Mouse (Mus musculus) kidney, adult 11 months (tissue): ENCODE data around the gene 1110051M20Rik.
A peak's percentile ranks its signal among the peaks of the same experiment; 100 is the strongest.

ENCODE experiments used
- DNase-seq: peaks from one replicate; pipeline ENCODE4 v3.0.0; 2022

The 1110051M20Rik gene

GRCm38 (mm10) chr2:91411473-91411872 lies 33.0 kb downstream of the 1110051M20Rik start:
- no peak for DNase-seq

GRCm38 (mm10) chr2:91408031-91408430 lies 36.5 kb downstream of the 1110051M20Rik start:
- no peak for DNase-seq

DNA sequence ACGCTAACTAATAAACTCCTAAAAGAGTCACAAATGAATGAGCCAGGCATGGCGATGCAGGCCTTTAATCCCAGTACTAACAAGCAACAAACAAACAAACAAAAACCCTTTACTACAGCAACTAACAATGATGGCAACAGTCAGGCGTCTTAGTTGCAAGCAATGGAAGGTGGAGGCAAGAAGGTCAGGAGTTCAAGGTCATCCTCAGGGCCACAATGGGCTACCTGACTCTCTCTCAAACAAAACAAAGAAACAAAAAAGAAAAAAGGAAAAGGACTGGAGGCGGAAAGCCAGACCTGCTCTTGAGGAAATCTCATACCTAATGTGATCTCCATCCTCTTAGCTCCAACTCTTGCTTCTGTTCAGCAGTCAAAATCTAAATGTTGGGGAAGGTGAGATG lies 39.4 kb downstream of the 1110051M20Rik start:
- DNase-seq: no peak

DNA sequence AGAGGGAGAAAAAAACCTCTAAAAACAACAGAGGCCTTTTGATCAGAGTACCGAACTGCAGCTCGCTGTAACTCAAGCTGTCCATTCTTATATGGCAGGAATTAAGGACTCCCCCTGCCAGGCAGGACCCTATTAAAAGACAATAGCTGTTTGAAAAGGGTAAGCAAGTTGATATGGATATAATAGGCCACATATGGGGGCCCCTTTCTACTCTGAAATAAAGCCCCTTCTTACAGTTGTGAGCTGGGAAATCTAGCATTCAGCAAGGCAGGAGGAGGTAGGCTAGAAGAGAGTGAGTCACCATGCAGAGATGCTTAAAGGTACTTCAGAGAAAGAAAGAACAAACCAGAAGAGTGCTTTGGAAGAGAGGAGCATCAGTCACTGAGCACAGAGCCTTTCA lies 44.8 kb downstream of the 1110051M20Rik start:
- DNase-seq: no peak

DNA sequence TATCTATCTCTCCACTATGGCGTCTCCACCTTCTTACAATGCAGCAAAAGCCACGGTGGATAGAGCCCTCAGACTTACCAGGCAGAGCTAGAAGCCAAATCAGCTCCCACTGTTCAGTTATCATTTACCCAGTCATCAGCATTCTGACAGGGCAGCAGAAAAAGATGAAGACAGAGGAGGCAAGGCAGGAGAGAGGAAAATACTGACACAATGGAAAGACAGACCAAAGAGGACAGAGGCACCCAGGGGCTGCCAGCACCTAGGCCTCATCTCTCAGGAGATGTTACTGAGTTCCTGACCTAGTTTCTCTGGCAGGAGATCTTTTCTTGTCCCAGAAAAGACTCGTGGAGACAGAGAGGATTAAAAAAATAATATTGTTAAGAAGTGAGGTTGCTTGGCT lies 45.3 kb downstream of the 1110051M20Rik start:
- no peak for DNase-seq

DNA sequence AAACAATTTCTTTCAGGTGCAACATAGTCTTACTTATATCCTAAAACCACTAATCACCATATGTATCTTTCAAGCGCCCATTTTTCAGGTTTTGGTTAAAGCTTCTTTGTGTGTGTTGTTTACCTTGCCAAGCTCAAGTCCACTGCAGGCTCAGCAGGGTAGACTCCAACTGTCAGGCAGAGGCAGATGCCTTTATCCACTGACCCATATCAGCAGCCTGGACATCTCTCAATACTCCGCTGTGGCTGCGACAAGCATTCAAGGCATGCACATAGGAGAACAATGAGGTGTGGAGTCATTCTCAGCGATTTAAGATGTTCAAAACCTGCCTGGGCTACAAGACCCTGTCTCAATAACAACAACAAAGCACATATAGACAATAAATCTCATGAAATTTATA lies 50.4 kb downstream of the 1110051M20Rik start:
- DNase-seq: peak; percentile 27

DNA sequence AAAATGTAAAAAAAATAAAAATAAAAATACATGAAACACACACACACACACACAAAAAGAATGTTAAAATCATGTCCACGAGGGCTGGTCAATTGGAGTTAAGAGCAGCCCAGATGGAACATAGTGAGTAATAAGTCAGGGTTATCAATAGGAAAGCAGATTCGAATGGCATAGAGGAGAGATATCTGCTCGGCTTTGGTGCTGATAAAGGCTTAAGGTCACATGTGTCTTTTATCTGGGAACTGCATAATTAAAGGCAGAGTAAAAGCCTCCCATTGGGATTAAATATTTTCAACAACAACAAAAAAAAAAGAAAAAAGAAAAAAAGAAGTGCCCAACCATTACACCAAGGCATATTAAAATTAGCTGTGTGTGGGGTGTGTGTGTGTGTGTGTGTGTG lies 55.8 kb downstream of the 1110051M20Rik start:
- no peak for DNase-seq

- DNase-seq: no peak
These were observed 56.2 kb downstream of the 1110051M20Rik start for GRCm38 (mm10) chr2:91388281-91388680.

GRCm38 (mm10) chr2:91387287-91387958 lies 57.1 kb downstream of the 1110051M20Rik start:
- DNase-seq: no peak

- DNase-seq: peak; percentile 26
These were observed 57.8 kb downstream of the 1110051M20Rik start for GRCm38 (mm10) chr2:91386547-91387286.

DNA sequence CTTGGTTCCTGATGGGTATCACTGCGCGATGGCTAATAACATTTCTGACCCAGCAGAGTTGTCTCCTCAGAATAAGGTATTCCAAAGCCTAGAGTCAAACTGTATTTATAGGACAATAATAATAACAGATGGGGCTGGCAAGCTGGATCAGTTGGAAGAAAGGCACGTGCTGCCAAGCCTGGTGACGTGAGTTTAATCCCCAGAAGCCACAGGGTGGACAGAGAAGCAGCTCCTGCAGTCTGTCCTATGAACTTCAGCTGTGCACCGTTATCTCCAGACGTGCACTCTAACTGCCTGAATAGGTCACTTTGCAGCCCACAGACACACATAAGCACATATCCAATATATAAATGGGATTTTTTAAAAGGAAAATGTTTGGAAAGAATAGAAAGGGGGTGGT lies 61.2 kb downstream of the 1110051M20Rik start:
- DNase-seq: no peak

- no peak for DNase-seq
These were observed 67.5 kb downstream of the 1110051M20Rik start for GRCm38 (mm10) chr2:91377038-91377437.

GRCm38 (mm10) chr2:91370314-91370713 lies 74.2 kb downstream of the 1110051M20Rik start:
- DNase-seq: no peak

GRCm38 (mm10) chr2:91363272-91363671 lies 81.2 kb downstream of the 1110051M20Rik start:
- DNase-seq: no peak

GRCm38 (mm10) chr2:91361068-91361528 lies 83.4 kb downstream of the 1110051M20Rik start:
- no peak for DNase-seq

GRCm38 (mm10) chr2:91355767-91356166 lies 88.7 kb downstream of the 1110051M20Rik start:
- no peak for DNase-seq

- no peak for DNase-seq
These were observed 89.6 kb downstream of the 1110051M20Rik start for GRCm38 (mm10) chr2:91354727-91355403.

DNA sequence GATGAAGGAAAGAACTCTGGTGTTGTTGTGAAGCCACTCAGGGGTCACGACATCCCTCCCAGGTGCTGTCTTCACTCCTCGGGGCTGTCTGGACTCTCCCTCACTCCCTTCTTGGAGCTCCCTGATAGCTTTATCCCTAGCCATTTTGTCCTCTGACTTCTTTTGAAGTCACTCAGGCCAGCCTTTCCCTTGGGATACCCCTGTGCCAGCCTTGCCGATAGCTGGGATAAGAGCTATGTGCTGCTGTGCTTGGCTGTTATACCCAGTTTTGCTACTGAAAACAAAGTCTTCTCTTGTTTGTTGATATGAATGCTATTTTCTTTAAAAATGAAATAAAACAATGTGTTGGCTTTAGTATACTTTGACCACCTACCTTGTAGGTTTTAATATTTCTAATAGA lies 90.7 kb downstream of the 1110051M20Rik start:
- no peak for DNase-seq

- DNase-seq: no peak
These were observed 92.7 kb downstream of the 1110051M20Rik start for GRCm38 (mm10) chr2:91351841-91352240.

GRCm38 (mm10) chr2:91349974-91350457 lies 94.5 kb downstream of the 1110051M20Rik start:
- DNase-seq: peak; percentile 52

GRCm38 (mm10) chr2:91348936-91349335 lies 95.6 kb downstream of the 1110051M20Rik start:
- DNase-seq: no peak

GRCm38 (mm10) chr2:91345644-91346043 lies 98.9 kb downstream of the 1110051M20Rik start:
- DNase-seq: no peak

DNA sequence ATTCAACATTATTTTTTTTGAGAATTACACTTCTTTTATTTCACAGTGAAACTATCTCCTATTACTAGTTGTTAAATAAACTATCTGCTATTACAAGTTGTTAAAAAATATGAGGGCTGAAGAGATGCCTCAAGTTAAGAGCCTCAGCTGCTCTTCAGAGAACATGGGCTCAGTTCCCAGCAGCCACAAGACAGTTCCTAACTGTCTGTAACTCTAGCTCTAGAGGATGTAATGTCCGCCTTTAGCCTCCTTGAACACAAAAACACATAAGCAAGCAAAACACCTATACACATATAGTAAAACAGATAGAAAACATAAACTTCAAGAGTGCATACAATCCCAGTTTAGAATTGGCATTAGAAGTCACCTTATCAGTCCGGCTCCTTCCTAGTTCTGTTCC lies 104.9 kb downstream of the 1110051M20Rik start:
- DNase-seq: no peak

DNA sequence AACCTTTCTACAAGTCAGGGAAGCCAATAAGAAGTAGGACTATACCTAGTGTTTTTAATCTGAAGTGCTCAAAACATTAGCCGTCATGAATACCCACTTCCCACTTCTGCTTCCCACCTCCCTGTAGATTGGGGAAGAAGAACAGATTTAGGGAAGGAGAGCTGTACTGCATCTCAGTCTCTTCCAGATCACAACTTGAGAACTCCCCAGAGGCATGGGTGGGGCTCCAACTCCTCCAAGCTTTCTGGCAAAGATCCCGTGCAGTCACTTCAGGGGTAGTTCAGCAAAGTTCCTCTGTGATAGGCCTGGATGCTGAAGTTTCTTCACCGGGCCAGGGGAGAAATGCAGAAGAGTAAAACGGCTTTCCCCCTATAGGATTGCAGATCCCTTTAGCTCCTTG lies 109.4 kb downstream of the 1110051M20Rik start:
- no peak for DNase-seq
